Mouse (Mus musculus) heart, embryonic 14.5 days (tissue): Measurements from ENCODE around the gene Pde8b. TPM values are rescaled to one million over a fixed set of nuclear protein-coding genes. Genes with fewer than 3 reads are reported as not detected.

Experiments used
- ATAC-seq: fragments of 200-750 bp; cut with Nextera tagmentation; 2 replicates; pipeline ENCODE4 v1.8.0; 2017; ENCODE audit warnings: low read depth, moderate TSS enrichment; ENCODE audit not compliant: insufficient number of reproducible peaks, insufficient read depth, low FRiP score
- H3K27ac ChIP-seq, 2 experiments: fragments of 200-500 bp in 1 of 2; fragments of 300-500 bp in 1 of 2; sonication (generic) in 1 of 2; replicated peaks in 1 of 2; 2 replicates each; pipeline ENCODE4 v1.5.1; 2012 to 2014; ENCODE audit warnings: low read depth in 2 of 2, low read length in 2 of 2, control low read depth in 1 of 2, mild to moderate bottlenecking in 1 of 2, mixed read lengths in 1 of 2; ENCODE audit not compliant: control insufficient read depth in 1 of 2, insufficient read depth in 1 of 2
- H3K27me3 ChIP-seq: fragments of 300-500 bp; sonication (generic); 2 replicates; pipeline ENCODE4 v1.6.1; 2014; ENCODE audit warnings: mild to moderate bottlenecking, low read length, control low read depth; ENCODE audit not compliant: control insufficient read depth, insufficient read depth
- H3K36me3 ChIP-seq: fragments of 300-500 bp; sonication (generic); 2 replicates; pipeline ENCODE4 v1.6.1; 2014; ENCODE audit warnings: mild to moderate bottlenecking, control low read depth, low read length, mixed read lengths; ENCODE audit not compliant: control insufficient read depth, insufficient read depth
- H3K4me1 ChIP-seq, 2 experiments: fragments of 200-500 bp in 1 of 2; fragments of 300-500 bp in 1 of 2; sonication (generic) in 1 of 2; 2 replicates each; pipeline ENCODE4 v1.6.1; 2012 to 2014; ENCODE audit warnings: low read length in 2 of 2, control low read depth in 1 of 2, mixed read lengths in 1 of 2; ENCODE audit not compliant: control insufficient read depth in 2 of 2, insufficient read depth in 2 of 2
- H3K4me2 ChIP-seq: fragments of 300-500 bp; sonication (generic); 2 replicates; pipeline ENCODE4 v1.6.1; 2014; ENCODE audit warnings: mild to moderate bottlenecking, low read length
- H3K4me3 ChIP-seq, 2 experiments: fragments of 200-500 bp in 1 of 2; fragments of 300-500 bp in 1 of 2; sonication (generic) in 1 of 2; 2 replicates each; pipeline ENCODE4 v1.5.1; 2012 to 2014; ENCODE audit warnings: low read length in 2 of 2, mild to moderate bottlenecking in 2 of 2, control low read depth in 1 of 2, low read depth in 1 of 2, moderate library complexity in 1 of 2; ENCODE audit not compliant: control insufficient read depth in 1 of 2, insufficient read depth in 1 of 2
- H3K9ac ChIP-seq: fragments of 300-500 bp; sonication (generic); 2 replicates; pipeline ENCODE4 v1.6.1; 2014; ENCODE audit warnings: mild to moderate bottlenecking, low read length
- H3K9me3 ChIP-seq: fragments of 300-500 bp; sonication (generic); 2 replicates; pipeline ENCODE4 v1.6.1; 2016; ENCODE audit warnings: low read length, control low read depth; ENCODE audit not compliant: control insufficient read depth
- WGBS: fragments of 180-500 bp; shearing (Covaris S2); extraction: QIAGEN DNeasy Blood & Tissue Kit; methylation state at CpG from one replicate; pipeline ENCODE4 v1.1.7; 2014; 5-methylcytosine and 5-hydroxymethylcytosine counted together
- polyA plus RNA-seq: library from polyadenylated mRNA; unstranded; fragments of >200 nt; fragmentation: Nextera tagmentation; extraction: Ambion mirVana; gene quantifications from 2 replicates; pipeline ENCODE4 v1.2.1, GENCODE M21; 2014

Pde8b gene
- polyA plus RNA-seq, 1 experiment from 2014 or later, result 0.99 TPM

DNA sequence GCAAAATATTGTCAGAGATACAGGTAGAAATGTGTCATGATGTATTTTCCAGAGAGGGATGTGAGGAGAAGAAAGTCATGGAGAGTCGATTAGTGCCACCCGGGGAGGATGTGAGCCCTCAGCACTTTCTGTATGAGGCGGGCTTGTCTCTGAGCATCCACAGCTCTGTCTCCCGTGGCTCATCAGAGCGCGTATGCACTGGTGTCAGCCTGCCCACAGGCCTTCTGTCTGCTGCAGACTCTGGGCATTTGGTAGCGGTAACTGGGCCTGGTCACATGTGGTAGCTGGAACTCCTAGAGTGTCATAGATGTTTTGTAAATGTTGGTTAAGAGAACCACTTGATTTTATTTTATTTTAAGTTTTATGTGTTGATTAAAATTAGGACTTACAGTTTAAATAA lies 240.9 kb downstream of the Pde8b start:
- Histone ChIP-seq H3K4me3 (no peak overlapping the region), H3K9ac (no peak overlapping the region), H3K27me3 (no peaks in the 10 kb centered on the region), H3K27ac (no peak overlapping the region), H3K9me3 (no peaks in the 10 kb centered on the region), H3K4me1 (peaks cover 2 to 3% of the 10 kb centered on the region in 2 experiments; a peak in 2 of 4 replicates), H3K4me2 (no peak overlapping the region), H3K36me3 (peaks cover 17% of the 10 kb centered on the region)
- 72% methylated on average over 7 of the region's 7 CpGs for WGBS
- no peak for ATAC-seq

- Histone ChIP-seq H3K4me1 (peaks cover 2 to 3% of the 10 kb centered on the region in 2 experiments; a peak in 2 of 4 replicates), H3K9ac (no peak overlapping the region), H3K9me3 (no peaks in the 10 kb centered on the region), H3K27ac (no peak overlapping the region), H3K4me3 (no peak overlapping the region), H3K4me2 (no peak overlapping the region), H3K36me3 (peaks cover 20% of the 10 kb centered on the region), H3K27me3 (no peaks in the 10 kb centered on the region)
- ATAC-seq, result no peak
- 69% methylated on average over 8 of the region's 8 CpGs for WGBS
These were observed 242.9 kb downstream of the Pde8b start for GRCm38 (mm10) chr13:95007281-95007680.

DNA sequence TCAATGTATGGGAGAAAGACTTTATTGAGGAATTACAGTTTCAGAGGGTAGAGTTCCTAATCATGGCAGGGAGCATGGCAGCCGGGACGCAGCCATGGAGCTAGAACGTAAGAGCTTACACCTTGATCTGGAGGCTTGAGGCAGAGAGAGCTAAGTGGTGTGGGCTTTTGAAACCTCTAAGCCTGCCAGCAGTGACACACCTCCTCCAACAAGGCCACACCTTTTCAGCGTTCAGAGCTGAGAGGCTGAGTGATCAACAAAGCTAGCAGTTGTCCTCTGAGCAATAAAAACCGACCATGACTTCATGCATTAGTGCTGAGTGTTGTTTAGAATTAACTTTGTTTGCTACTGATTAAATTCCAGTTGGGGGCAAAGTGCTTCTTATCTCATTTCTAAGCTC lies 259.6 kb downstream of the Pde8b start:
- Histone ChIP-seq H3K9me3 (no peaks in the 10 kb centered on the region), H3K9ac (no peak overlapping the region), H3K27ac (no peak overlapping the region), H3K4me1 (peaks cover 0 to 2% of the 10 kb centered on the region in 2 experiments; a peak in 2 of 4 replicates), H3K27me3 (no peaks in the 10 kb centered on the region), H3K4me3 (no peak overlapping the region), H3K36me3 (no peaks in the 10 kb centered on the region), H3K4me2 (no peak overlapping the region)
- WGBS, result 42% methylated on average over 5 of the region's 5 CpGs
- no peak for ATAC-seq

- Histone ChIP-seq H3K9ac (no peak overlapping the region), H3K4me1 (peaks cover 2 to 13% of the 10 kb centered on the region in 2 experiments), H3K36me3 (peaks cover 14% of the 10 kb centered on the region; the same call in 1 of the 2 replicates), H3K9me3 (no peaks in the 10 kb centered on the region), H3K27me3 (no peaks in the 10 kb centered on the region), H3K27ac (no peak overlapping the region), H3K4me3 (no peak overlapping the region), H3K4me2 (no peak overlapping the region)
- WGBS, result 21% methylated on average over 7 of the region's 7 CpGs
- no peak for ATAC-seq
These were observed 271.1 kb downstream of the Pde8b start for GRCm38 (mm10) chr13:94979081-94979480.

DNA sequence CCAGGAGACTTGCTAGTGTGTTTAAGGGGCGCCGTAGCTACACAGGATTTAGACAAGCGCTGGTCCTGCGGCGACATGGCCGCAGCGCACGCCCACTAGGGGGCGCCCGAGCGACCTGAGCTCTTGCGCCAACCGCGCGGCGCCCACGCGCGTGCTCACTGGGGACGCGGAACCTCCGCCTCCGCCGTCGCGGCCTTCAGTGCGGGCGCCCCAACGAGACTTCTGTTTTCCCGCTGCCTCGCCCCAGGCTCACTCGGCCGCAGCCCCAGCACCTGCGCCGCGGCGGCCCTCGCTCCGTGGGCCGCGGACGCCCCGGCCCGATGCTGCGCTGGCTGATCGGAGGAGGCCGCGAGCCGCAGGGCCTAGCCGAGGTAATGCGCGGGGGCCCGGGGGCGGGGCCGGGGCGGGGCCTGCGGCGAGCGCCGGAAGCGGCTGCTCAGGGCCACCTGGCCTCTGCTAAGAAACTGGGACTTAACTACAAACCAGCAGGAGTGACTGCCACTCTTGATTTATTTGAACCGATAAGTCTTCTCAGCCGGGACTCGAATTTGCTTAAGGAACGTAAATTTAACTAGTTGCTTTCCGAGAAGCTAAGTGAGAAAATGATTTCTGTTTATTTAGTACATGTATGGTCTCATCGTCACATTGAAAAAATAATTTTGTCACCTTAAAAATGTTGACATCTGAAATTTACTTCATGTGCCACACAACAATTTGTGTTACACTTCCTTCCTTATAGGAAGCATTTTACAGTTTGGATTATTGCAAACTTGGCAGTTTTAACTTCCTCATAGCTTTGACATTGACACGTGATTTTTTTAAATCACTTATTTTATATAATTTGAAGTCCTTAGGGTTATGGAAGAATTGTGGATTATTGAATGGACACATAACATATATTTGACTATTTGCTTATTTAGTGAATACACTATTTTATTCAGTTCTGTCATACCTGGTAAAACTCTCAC lies 273.6 kb downstream of the Pde8b start, which contains the start of gene Wdr41:
Gene Wdr41 (plus strand): TSS at position 126 of the 968 bp plus-strand sequence.
- peak within 1 kb of the TSS; percentile 89 for H3K9ac ChIP-seq
- H3K36me3 ChIP-seq, result peaks cover 9% of the 10 kb centered on the region; the same call in 1 of the 2 replicates
- peak; percentile 93 for ATAC-seq
- H3K4me1 ChIP-seq, result peaks cover 2 to 13% of the 10 kb centered on the region in 2 experiments
- no peaks in the 10 kb centered on the region for H3K9me3 ChIP-seq
- peak within 1 kb of the TSS; percentile 75 to 77 for H3K4me3 ChIP-seq
- H3K4me2 ChIP-seq, result peak within 1 kb of the TSS; percentile 68
- WGBS, result 2% methylated on average over 58 of the region's 68 CpGs
- H3K27me3 ChIP-seq, result no peaks in the 10 kb centered on the region
- peak within 1 kb of the TSS; percentile 88 to 93 for H3K27ac ChIP-seq

DNA sequence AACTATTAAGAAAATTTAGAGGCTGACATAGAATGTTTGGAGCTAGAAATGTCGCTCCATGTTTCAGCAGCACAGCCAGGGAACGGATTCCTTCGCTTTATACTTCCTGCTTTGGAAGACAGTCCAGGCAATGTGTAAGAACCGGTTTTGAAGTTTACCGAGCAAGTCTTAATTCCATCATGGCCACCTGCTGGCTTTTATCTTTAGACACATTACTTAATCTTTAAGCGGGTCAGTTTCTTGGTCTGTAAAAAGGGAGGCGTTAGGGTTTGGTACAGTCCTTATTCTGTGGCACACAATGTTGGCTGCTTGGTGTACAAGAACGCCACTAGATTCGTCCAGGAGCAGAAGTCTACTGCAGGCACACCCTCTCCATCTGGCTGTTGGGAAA lies 274.3 kb downstream of the Pde8b start:
- peak overlapping the region in 1 of 2 experiments; percentile 93; a peak in 1 of 4 replicates for H3K27ac ChIP-seq
- no peak for ATAC-seq
- H3K27me3 ChIP-seq, result no peaks in the 10 kb centered on the region
- H3K9ac ChIP-seq, result peak overlapping the region; percentile 89
- 17% methylated on average over 9 of the region's 9 CpGs for WGBS
- H3K4me1 ChIP-seq, result peaks cover 2 to 13% of the 10 kb centered on the region in 2 experiments
- H3K9me3 ChIP-seq, result no peaks in the 10 kb centered on the region
- H3K36me3 ChIP-seq, result peaks cover 3% of the 10 kb centered on the region; the same call in 1 of the 2 replicates
- peak overlapping the region; percentile 68 for H3K4me2 ChIP-seq
- H3K4me3 ChIP-seq, result peak overlapping the region; percentile 28 to 77
